Mouse (Mus musculus): Measurements from ENCODE around the gene Slc9a3r2. TPM values are rescaled to one million over a fixed set of nuclear protein-coding genes. Genes with fewer than 3 reads are reported as not detected.

Gene Slc9a3r2
- polyA plus RNA-seq, 1 experiment from 2014 or later: 33.8 TPM

GRCm38 (mm10) chr17:24658017-24658758, 8.1 kb upstream of the Slc9a3r2 start, which contains the start of gene Npw:
Gene Npw, minus strand, starts transcription at chr17:24658457.
- peak within 1 kb of the TSS; percentile 67 for H3K4me2 ChIP-seq (replicated peaks)
- peak within 1 kb of the TSS; percentile 39 for H3K4me3 ChIP-seq
- 1% methylated on average over 47 of the region's 47 CpGs for WGBS
- peaks cover 53% of the 10 kb centered on the region for H3K27me3 ChIP-seq
- H3K9me3 ChIP-seq: no peaks in the 10 kb centered on the region
- no peaks in the 10 kb centered on the region for H3K36me3 ChIP-seq
- H3K27ac ChIP-seq (replicated peaks): no peak within 1 kb of the TSS
- ATAC-seq (ENCODE audit: low FRiP score, low read depth): peak; percentile 41; the same call in 1 of the 2 replicates
- H3K4me1 ChIP-seq: peaks cover 16% of the 10 kb centered on the region
- H3K9ac ChIP-seq (replicated peaks): peak within 1 kb of the TSS; percentile 54

DNA sequence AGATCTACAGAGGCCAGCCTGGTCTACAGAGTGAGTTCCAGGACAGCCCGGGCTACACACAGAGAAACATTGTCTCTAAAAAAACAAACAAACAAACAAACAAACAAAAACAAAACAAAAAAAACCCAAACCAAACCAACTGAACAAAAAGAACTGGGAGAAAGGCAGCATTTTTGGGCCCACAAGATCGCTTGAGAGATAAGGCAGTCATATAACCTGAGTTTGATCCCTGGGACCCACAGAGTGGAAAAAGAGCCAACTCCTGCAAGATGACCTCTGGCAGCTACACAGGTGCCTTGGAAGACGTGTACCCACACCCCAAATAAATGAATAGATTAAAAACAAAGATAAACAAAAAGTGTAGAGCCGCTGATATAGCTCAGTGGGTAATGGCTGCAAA, 4.8 kb upstream of the Slc9a3r2 start:
- 84% methylated on average over 4 of the region's 4 CpGs for WGBS
- peaks cover 72% of the 10 kb centered on the region for H3K27me3 ChIP-seq
- H3K9ac ChIP-seq (replicated peaks): no peak overlapping the region
- no peaks in the 10 kb centered on the region for H3K9me3 ChIP-seq
- H3K4me2 ChIP-seq (replicated peaks): no peak overlapping the region
- no peak overlapping the region for H3K27ac ChIP-seq (replicated peaks)
- peaks cover 24% of the 10 kb centered on the region for H3K4me1 ChIP-seq
- no peak overlapping the region for H3K4me3 ChIP-seq
- no peaks in the 10 kb centered on the region for H3K36me3 ChIP-seq
- no peak for ATAC-seq (ENCODE audit: low FRiP score, low read depth)

DNA sequence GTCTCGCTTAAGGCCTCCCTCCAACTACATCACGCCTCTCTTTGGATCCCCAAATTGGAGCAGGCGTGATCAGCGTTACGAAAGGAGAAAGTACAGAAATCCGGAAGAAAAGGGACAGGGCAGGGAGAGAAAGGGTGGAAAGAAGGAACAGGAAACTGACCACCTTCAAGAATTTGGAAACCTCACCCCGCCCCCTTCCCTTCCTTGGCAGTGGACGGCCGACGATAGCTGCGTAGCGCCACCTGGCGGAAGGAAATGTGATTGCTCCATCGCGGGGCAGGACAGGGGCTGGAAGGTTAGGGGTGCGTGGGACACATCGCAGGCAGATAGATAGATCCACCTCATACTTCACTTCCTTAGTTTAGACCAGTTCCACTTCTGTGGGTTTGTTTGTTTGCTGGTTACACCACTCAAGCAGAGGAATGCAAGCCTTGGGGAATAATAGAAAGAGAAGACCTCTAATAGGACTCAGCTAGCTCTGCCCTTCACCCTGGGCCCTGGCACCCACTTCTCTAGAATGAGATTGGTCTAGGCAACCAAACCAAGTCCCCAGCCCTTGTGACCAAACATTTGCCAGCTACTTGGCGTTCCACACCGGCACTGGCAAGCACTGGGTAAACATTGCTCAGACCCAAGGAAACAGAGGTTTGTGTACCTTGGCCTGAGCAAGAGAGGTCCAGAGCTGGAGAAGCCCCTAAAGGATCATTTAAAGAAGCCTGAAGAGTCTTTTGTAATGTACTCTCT, 4.0 kb upstream of the Slc9a3r2 start:
- H3K36me3 ChIP-seq: no peaks in the 10 kb centered on the region
- H3K4me2 ChIP-seq (replicated peaks): peak overlapping the region; percentile 46
- WGBS: 6% methylated on average over 19 of the region's 19 CpGs
- H3K27ac ChIP-seq (replicated peaks): no peak overlapping the region
- H3K4me1 ChIP-seq: peaks cover 32% of the 10 kb centered on the region
- ATAC-seq (ENCODE audit: low FRiP score, low read depth): 0 out of 2 replicates have a peak, but pooled peaks have one; percentile 64
- H3K27me3 ChIP-seq: peaks cover 72% of the 10 kb centered on the region
- H3K4me3 ChIP-seq: peak overlapping the region; percentile 16; the same call in 1 of the 2 replicates
- no peaks in the 10 kb centered on the region for H3K9me3 ChIP-seq
- 0 out of 2 replicates have a peak overlapping the region, but pooled peaks have one; percentile 21 for H3K9ac ChIP-seq (replicated peaks)

DNA sequence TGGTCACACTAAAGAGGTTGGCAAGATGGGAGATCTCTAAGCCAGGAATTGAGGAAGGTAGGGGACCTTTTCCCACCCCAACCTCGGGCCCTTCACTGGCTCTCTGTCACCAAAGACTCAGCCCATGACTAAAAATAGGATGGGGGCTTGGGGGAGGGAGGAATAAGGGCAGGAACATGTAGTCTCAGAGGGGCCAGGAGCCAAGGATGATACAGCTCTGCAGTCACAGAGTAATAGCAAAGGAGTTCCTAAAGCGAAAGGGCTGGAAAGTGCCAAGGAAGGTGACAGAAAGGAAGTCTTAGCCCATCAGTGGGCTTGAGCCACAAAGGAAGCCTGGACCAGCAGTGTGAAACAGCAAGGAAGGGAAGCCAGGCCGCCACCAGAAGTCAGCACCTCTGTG, 1.7 kb upstream of the Slc9a3r2 start:
- Histone ChIP-seq H3K36me3 (no peaks in the 10 kb centered on the region), H3K4me2 (replicated peaks) (no peak overlapping the region), H3K27me3 (peaks cover 70% of the 10 kb centered on the region), H3K9me3 (no peaks in the 10 kb centered on the region), H3K4me3 (no peak overlapping the region), H3K9ac (replicated peaks) (no peak overlapping the region), H3K4me1 (peaks cover 22% of the 10 kb centered on the region), H3K27ac (replicated peaks) (no peak overlapping the region)
- 64% methylated on average over 3 of the region's 3 CpGs for WGBS
- ATAC-seq (ENCODE audit: low FRiP score, low read depth): no peak

DNA sequence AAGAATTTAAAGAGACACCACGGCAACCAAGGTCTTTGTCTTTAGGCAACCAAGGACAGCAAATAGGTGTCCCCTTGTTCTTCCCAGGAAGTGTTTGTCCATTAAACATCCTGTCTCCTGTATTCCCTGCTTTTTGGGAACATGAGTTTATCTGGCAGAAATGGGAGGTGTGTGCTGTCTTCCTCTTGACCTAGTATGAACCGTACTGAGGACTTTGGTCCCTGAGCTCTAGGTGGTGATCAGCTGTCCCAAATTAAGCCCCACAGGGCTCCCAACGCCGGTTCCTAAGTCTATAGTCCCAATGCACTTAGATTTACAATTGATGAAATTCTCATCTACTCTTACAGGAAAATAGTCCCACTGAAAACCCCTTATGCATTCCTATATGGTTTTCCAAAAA, 639 bp upstream of the Slc9a3r2 start:
- ATAC-seq (ENCODE audit: low FRiP score, low read depth): no peak
- H3K4me2 ChIP-seq (replicated peaks): peak overlapping the region; percentile 97; the same call in 1 of the 2 replicates
- 78% methylated on average over 4 of the region's 4 CpGs for WGBS
- no peaks in the 10 kb centered on the region for H3K9me3 ChIP-seq
- no peaks in the 10 kb centered on the region for H3K36me3 ChIP-seq
- H3K27me3 ChIP-seq: peaks cover 59% of the 10 kb centered on the region
- H3K9ac ChIP-seq (replicated peaks): no peak overlapping the region
- H3K4me3 ChIP-seq: no peak overlapping the region
- H3K27ac ChIP-seq (replicated peaks): no peak overlapping the region
- peaks cover 22% of the 10 kb centered on the region for H3K4me1 ChIP-seq

DNA sequence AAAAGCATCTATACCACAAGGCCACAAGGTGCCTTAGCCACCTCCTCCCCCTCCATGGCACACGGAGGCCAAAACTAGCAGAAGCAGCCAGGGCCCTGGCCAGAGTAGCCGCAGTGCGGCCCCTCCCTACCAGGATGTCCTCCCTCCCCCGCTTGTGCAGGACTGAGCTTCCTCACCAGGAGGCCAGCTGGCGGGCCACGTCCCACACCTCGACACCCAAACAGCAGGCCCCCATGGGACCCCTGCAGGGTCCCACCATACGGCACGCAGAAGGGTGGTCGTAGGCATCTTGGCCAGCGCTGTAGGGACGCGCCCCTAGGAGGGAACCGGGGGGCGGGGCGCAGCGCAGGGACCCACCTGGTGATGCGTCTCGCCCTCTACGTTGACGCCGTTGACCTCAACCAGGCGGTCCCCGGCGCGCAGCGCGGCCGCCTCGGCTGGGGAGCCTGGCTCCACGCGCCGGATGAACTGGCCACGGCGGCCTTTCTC, 502 bp downstream of the Slc9a3r2 start:
- WGBS: 3% methylated on average over 30 of the region's 35 CpGs
- Histone ChIP-seq H3K4me2 (replicated peaks) (peak overlapping the region; percentile 97), H3K27ac (replicated peaks) (0 out of 2 replicates have a peak overlapping the region, but pooled peaks have one; percentile 2), H3K4me1 (peaks cover 22% of the 10 kb centered on the region), H3K4me3 (peak overlapping the region; percentile 62), H3K27me3 (peaks cover 59% of the 10 kb centered on the region), H3K9me3 (no peaks in the 10 kb centered on the region), H3K9ac (replicated peaks) (peak overlapping the region; percentile 76), H3K36me3 (no peaks in the 10 kb centered on the region)
- ATAC-seq (ENCODE audit: low FRiP score, low read depth): peak; percentile 45; the same call in 1 of the 2 replicates

GRCm38 (mm10) chr17:24648731-24649377, 1.3 kb downstream of the Slc9a3r2 start:
- peaks cover 17% of the 10 kb centered on the region for H3K4me1 ChIP-seq
- no peaks in the 10 kb centered on the region for H3K9me3 ChIP-seq
- ATAC-seq (ENCODE audit: low FRiP score, low read depth): no peak
- H3K4me3 ChIP-seq: peak overlapping the region; percentile 62; the same call in 1 of the 2 replicates
- peaks cover 59% of the 10 kb centered on the region for H3K27me3 ChIP-seq
- H3K4me2 ChIP-seq (replicated peaks): peak overlapping the region; percentile 97
- H3K27ac ChIP-seq (replicated peaks): no peak overlapping the region
- H3K9ac ChIP-seq (replicated peaks): no peak overlapping the region
- WGBS: 71% methylated on average over 10 of the region's 10 CpGs
- H3K36me3 ChIP-seq: no peaks in the 10 kb centered on the region

DNA sequence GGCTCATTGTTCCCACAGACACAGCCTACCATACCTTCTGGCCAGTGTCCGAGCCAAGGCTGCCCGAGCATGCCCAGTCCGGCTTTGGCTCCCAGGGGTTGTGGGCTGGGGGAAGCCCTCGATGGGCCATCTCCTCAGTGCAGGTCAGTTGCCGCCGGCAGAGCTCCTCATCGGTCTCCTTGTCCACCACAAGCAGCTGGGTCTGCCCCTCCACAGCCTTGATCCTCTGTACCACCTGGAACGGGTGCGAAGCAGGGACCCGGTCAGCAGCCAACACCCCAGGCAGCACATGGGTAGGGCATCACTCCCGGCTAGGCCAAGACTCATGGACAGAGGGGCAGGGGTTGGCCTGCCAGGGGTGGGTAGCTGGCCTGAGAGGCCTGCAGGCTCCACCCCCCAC, 2.6 kb downstream of the Slc9a3r2 start:
- peaks cover 55% of the 10 kb centered on the region for H3K27me3 ChIP-seq
- peaks cover 15% of the 10 kb centered on the region for H3K4me1 ChIP-seq
- H3K9me3 ChIP-seq: no peaks in the 10 kb centered on the region
- no peak overlapping the region for H3K4me2 ChIP-seq (replicated peaks)
- no peak for ATAC-seq (ENCODE audit: low FRiP score, low read depth)
- H3K36me3 ChIP-seq: no peaks in the 10 kb centered on the region
- 81% methylated on average over 11 of the region's 11 CpGs for WGBS
- H3K27ac ChIP-seq (replicated peaks): no peak overlapping the region
- no peak overlapping the region for H3K4me3 ChIP-seq
- H3K9ac ChIP-seq (replicated peaks): no peak overlapping the region

- no peaks in the 10 kb centered on the region for H3K9me3 ChIP-seq
- WGBS: 84% methylated on average over 4 of the region's 4 CpGs
- ATAC-seq (ENCODE audit: low FRiP score, low read depth): no peak
- H3K27ac ChIP-seq (replicated peaks): no peak overlapping the region
- peaks cover 15% of the 10 kb centered on the region for H3K4me1 ChIP-seq
- H3K36me3 ChIP-seq: no peaks in the 10 kb centered on the region
- no peak overlapping the region for H3K4me2 ChIP-seq (replicated peaks)
- H3K9ac ChIP-seq (replicated peaks): no peak overlapping the region
- peaks cover 44% of the 10 kb centered on the region for H3K27me3 ChIP-seq
- H3K4me3 ChIP-seq: no peak overlapping the region
Observed at GRCm38 (mm10) chr17:24646381-24646780, 3.7 kb downstream of the Slc9a3r2 start.

DNA sequence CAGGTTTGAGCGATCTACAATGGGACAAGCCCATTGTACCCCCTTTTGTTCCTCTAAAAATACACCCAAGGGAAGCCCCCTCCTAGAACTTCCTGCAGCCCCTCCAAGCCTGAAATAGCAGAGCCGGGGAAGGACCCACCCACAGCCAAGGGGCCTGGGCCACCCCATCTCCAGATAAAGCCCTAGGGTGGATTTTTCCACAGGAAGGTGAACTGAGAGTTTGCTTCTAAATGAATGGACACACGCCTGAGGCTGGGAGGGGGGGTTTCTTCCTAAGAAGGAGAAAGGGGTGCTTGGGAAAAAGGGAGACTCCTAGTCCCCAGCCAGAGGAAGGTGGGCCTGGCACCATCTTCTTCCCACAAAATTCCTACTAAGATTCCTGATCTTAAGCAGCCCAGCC, 4.2 kb downstream of the Slc9a3r2 start:
- 91% methylated on average over 3 of the region's 3 CpGs for WGBS
- H3K9me3 ChIP-seq: no peaks in the 10 kb centered on the region
- H3K4me2 ChIP-seq (replicated peaks): no peak overlapping the region
- peaks cover 15% of the 10 kb centered on the region for H3K4me1 ChIP-seq
- H3K27me3 ChIP-seq: peaks cover 39% of the 10 kb centered on the region
- no peak overlapping the region for H3K9ac ChIP-seq (replicated peaks)
- H3K36me3 ChIP-seq: no peaks in the 10 kb centered on the region
- no peak overlapping the region for H3K4me3 ChIP-seq
- no peak overlapping the region for H3K27ac ChIP-seq (replicated peaks)
- ATAC-seq (ENCODE audit: low FRiP score, low read depth): no peak

DNA sequence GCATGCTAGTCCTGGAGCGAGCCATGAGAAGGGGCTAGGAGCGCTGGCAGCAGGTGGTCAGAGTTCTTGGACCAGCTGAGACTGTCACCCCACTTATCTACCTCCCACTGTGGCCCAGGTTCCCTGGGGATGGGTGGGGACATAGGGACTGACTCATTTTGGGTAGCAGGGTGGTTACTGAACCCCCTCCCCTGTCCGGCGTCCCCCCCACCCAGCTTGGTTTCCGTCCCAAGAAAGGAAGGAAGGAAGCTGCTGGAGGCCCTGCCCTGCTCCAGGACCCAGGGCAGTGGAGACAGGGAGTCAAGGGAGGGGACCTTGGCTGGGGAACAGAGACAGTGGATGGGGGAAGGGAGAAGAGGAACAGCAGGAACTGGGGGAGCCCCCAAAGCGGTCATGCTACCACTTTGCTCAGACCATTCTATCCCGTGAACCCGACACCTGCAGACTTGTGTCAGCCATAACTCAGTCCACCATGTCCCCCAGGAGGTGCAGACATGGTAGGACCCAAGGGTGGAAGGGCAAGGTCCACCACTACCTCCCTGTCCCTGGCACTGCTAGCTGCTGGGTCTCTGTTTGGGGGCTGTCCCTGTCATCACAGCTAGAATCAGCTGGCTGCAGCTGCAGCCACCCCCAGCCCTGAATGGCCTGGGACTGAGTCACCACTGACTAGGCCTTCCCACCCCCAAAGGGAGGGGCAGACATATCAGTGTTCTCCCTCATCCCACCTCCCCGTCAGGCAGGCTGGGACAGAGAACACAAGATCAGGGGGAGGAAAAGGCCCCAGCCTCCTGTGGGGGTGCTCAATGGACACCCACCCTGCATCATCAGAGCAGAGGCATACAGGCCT, 5.0 kb downstream of the Slc9a3r2 start:
- Histone ChIP-seq H3K36me3 (no peaks in the 10 kb centered on the region), H3K9me3 (no peaks in the 10 kb centered on the region), H3K4me1 (peaks cover 9% of the 10 kb centered on the region), H3K4me3 (no peak overlapping the region), H3K27ac (replicated peaks) (no peak overlapping the region; the same call in 1 of the 2 replicates), H3K9ac (replicated peaks) (0 out of 2 replicates have a peak overlapping the region, but pooled peaks have one; percentile 0), H3K27me3 (peaks cover 31% of the 10 kb centered on the region), H3K4me2 (replicated peaks) (no peak overlapping the region)
- 82% methylated on average over 9 of the region's 9 CpGs for WGBS
- ATAC-seq (ENCODE audit: low FRiP score, low read depth): no peak
